Mouse (Mus musculus): ENCODE measurements at regions not wholly inside any gene's neighbourhood (a gene's known extent, or its start where the extent isn't known, plus 50 kb on each side); places are given as distances from the start of the nearest gene placed in this dataset.

GRCm38 (mm10) chr15:56278006-56278405, 1199.4 kb downstream of the Slc22a22 start:
- Histone ChIP-seq H3K27me3 (replicated peaks) (no peaks in the 10 kb centered on the region), H3K27ac (ENCODE audit: insufficient read depth, low read depth) (no peak overlapping the region), H3K4me1 (ENCODE audit: control insufficient read depth in 1 of 2, insufficient read depth in 2 of 2) (no peaks in the 10 kb centered on the region), H3K4me3 (replicated peaks in 1 of 3; ENCODE audit: low read depth in 2 of 3, low read length in 2 of 3, poor library complexity in 1 of 3) (no peak overlapping the region), H3K79me2 (replicated peaks; ENCODE audit: control insufficient read depth, extremely low read depth, insufficient read depth, poor library complexity, severe bottlenecking) (no peaks in the 10 kb centered on the region), H3K9ac (ENCODE audit: insufficient read depth, low read depth) (no peak overlapping the region), H3K4me2 (ENCODE audit: insufficient read depth, low read depth, poor library complexity, severe bottlenecking) (no peak overlapping the region), H3K9me3 (replicated peaks; ENCODE audit: low read length) (no peaks in the 10 kb centered on the region), H3K36me3 (replicated peaks in 1 of 2; ENCODE audit: control insufficient read depth in 1 of 2, insufficient read depth in 1 of 2, low read length in 1 of 2) (no peaks in the 10 kb centered on the region)
- DNase-seq (ENCODE audit: extremely low read depth), result no peak
- in situ Hi-C loops (cut with MboI; ENCODE audit: low pct_ligation_motif_present, low pct_unique_long_range_greater_than_20kb, low sequenced_read_pairs), result no loop called here
- dilution Hi-C loops (cut with MboI; ENCODE audit: extremely low pct_ligation_motif_present, extremely low pct_unique_long_range_greater_than_20kb, low sequenced_read_pairs), result no loop called here
- no peak for TF ChIP-seq RCOR1 (conservative IDR thresholded peaks at IDR 0.05; ENCODE audit: low read depth, low read length)
- TF ChIP-seq NELFE (IDR thresholded peaks at IDR 0.05; ENCODE audit: low read depth, low read length), result no peak
- TF ChIP-seq SMC3 (IDR thresholded peaks at IDR 0.05; ENCODE audit: low read depth, low read length), result no peak
- no peak for TF ChIP-seq IRF4 (IDR thresholded peaks at IDR 0.05; ENCODE audit: low read depth, low read length)
- no peak for TF ChIP-seq SIN3A (IDR thresholded peaks at IDR 0.05; ENCODE audit: low read length)
- TF ChIP-seq JUND (conservative IDR thresholded peaks at IDR 0.05; ENCODE audit: low read depth, low read length), result no peak
- no peak for TF ChIP-seq GABPA (IDR thresholded peaks at IDR 0.05; ENCODE audit: insufficient replicate concordance, low read depth, low read length)
- TF ChIP-seq ZNF384 (IDR thresholded peaks at IDR 0.05; ENCODE audit: low read depth, low read length), result no peak
- TF ChIP-seq TCF12 (IDR thresholded peaks at IDR 0.05; ENCODE audit: low read depth, low read length), result no peak

DNA sequence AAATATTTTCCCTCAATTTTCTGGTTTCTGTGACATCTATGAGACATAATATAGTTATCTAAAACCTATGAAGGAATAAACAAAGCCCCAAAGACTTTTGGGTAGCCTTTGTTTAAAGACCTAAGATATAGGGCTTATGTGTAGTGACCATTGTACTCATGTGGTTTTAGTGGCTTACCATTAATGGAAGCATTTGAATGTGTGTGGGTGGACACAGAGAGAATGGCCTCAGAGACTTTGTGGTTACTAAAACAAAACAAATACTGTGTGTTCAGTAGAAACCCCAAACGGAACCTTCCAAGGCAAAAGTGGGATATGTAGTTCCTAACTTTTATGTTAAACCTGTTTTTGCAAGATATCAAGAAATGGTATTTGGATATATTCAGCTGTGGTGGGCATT, 1228.7 kb downstream of the Slc22a22 start:
- dilution Hi-C loops (cut with MboI; ENCODE audit: extremely low pct_ligation_motif_present, extremely low pct_unique_long_range_greater_than_20kb, low sequenced_read_pairs), result no loop called here
- Histone ChIP-seq H3K36me3 (replicated peaks in 1 of 2; ENCODE audit: control insufficient read depth in 1 of 2, insufficient read depth in 1 of 2, low read length in 1 of 2) (no peaks in the 10 kb centered on the region), H3K9me3 (replicated peaks; ENCODE audit: low read length) (no peaks in the 10 kb centered on the region), H3K9ac (ENCODE audit: insufficient read depth, low read depth) (no peak overlapping the region), H3K27me3 (replicated peaks) (no peaks in the 10 kb centered on the region), H3K4me2 (ENCODE audit: insufficient read depth, low read depth, poor library complexity, severe bottlenecking) (no peak overlapping the region), H3K27ac (ENCODE audit: insufficient read depth, low read depth) (no peak overlapping the region), H3K4me3 (replicated peaks in 1 of 3; ENCODE audit: low read depth in 2 of 3, low read length in 2 of 3, poor library complexity in 1 of 3) (no peak overlapping the region), H3K4me1 (ENCODE audit: control insufficient read depth in 1 of 2, insufficient read depth in 2 of 2) (peaks cover 3 to 7% of the 10 kb centered on the region in 2 experiments; a peak in 2 of 4 replicates), H3K79me2 (replicated peaks; ENCODE audit: control insufficient read depth, extremely low read depth, insufficient read depth, poor library complexity, severe bottlenecking) (no peaks in the 10 kb centered on the region)
- no peak for TF ChIP-seq MAX (IDR thresholded peaks at IDR 0.05; ENCODE audit: low read length)
- no peak for TF ChIP-seq ZC3H11A (IDR thresholded peaks at IDR 0.05; ENCODE audit: low read depth, low read length)
- no peak for TF ChIP-seq NRF1 (IDR thresholded peaks at IDR 0.05; ENCODE audit: low read depth, low read length)
- no peak for TF ChIP-seq JUN (IDR thresholded peaks at IDR 0.05; ENCODE audit: insufficient read depth, low read depth, low read length)
- no peak for TF ChIP-seq CTCF (conservative IDR thresholded peaks at IDR 0.05 in 1 of 2, IDR thresholded peaks at IDR 0.05 in 1 of 2; ENCODE audit: low read depth in 2 of 2, low read length in 2 of 2)
- TF ChIP-seq ZKSCAN1 (IDR thresholded peaks at IDR 0.05; ENCODE audit: borderline replicate concordance, low read depth, low read length), result no peak
- no peak for TF ChIP-seq SIN3A (IDR thresholded peaks at IDR 0.05; ENCODE audit: low read length)
- TF ChIP-seq RCOR1 (conservative IDR thresholded peaks at IDR 0.05; ENCODE audit: low read depth, low read length), result no peak
- TF ChIP-seq E2F4 (IDR thresholded peaks at IDR 0.05; ENCODE audit: insufficient replicate concordance, low read depth, low read length), result no peak
- in situ Hi-C loops (cut with MboI; ENCODE audit: low pct_ligation_motif_present, low pct_unique_long_range_greater_than_20kb, low sequenced_read_pairs), result no loop called here
- DNase-seq (ENCODE audit: extremely low read depth), result no peak

Data from CH12.LX (cell line).